Mouse (Mus musculus) embryonic facial prominence, embryonic 10.5 days (tissue): ENCODE results near the gene Epb41l1. TPM values are rescaled to one million over a fixed set of nuclear protein-coding genes. Genes with fewer than 3 reads are reported as not detected.

Experiments
- DNase-seq: peaks from one replicate; pipeline ENCODE4 v3.0.0-alpha.2; 2017; ENCODE audit warnings: low spot score
- H3K27ac ChIP-seq: fragments of 300-500 bp; sonication (generic); replicated peaks from 2 replicates; pipeline ENCODE4 v1.5.1; 2016; ENCODE audit warnings: mild to moderate bottlenecking
- H3K27me3 ChIP-seq: fragments of 300-500 bp; sonication (generic); replicated peaks from 2 replicates; pipeline ENCODE4 v1.6.1; 2016; ENCODE audit warnings: low read depth, mild to moderate bottlenecking; ENCODE audit not compliant: poor library complexity, severe bottlenecking
- H3K36me3 ChIP-seq: fragments of 300-500 bp; sonication (generic); replicated peaks from 2 replicates; pipeline ENCODE4 v1.6.1; 2016; ENCODE audit warnings: mild to moderate bottlenecking, moderate library complexity
- H3K4me1 ChIP-seq: fragments of 300-500 bp; sonication (generic); 2 replicates; pipeline ENCODE4 v1.6.1; 2016
- H3K4me3 ChIP-seq: fragments of 300-500 bp; sonication (generic); 2 replicates; pipeline ENCODE4 v1.5.1; 2016; ENCODE audit warnings: mild to moderate bottlenecking, moderate library complexity
- H3K9me3 ChIP-seq: fragments of 300-500 bp; sonication (generic); 2 replicates; pipeline ENCODE4 v1.6.1; 2016; ENCODE audit warnings: mild to moderate bottlenecking
- WGBS: fragments of 180-500 bp; shearing (Covaris S2); methylation state at CpG from one replicate; pipeline ENCODE4 v1.1.7; 2016; 5-methylcytosine and 5-hydroxymethylcytosine counted together
- polyA plus RNA-seq: library from polyadenylated mRNA; unstranded; fragments of >200 nt; fragmentation: Nextera tagmentation; extraction: Ambion mirVana; gene quantifications from 2 replicates; pipeline ENCODE4 v1.2.1, GENCODE M21; 2016

Gene Epb41l1
- polyA plus RNA-seq, 1 experiment from 2014 or later = 1.6 TPM

GRCm38 (mm10) chr2:156529726-156530125 lies 109.0 kb downstream of the Epb41l1 start:
- Histone ChIP-seq H3K9me3 (no peaks in the 10 kb centered on the region), H3K4me3 (no peak overlapping the region), H3K36me3 (no peaks in the 10 kb centered on the region), H3K27ac (no peak overlapping the region), H3K27me3 (no peaks in the 10 kb centered on the region), H3K4me1 (peaks cover 5% of the 10 kb centered on the region; the same call in 1 of the 2 replicates)
- 57% methylated on average over 2 of the region's 2 CpGs for WGBS
- DNase-seq = peak; percentile 21

DNA sequence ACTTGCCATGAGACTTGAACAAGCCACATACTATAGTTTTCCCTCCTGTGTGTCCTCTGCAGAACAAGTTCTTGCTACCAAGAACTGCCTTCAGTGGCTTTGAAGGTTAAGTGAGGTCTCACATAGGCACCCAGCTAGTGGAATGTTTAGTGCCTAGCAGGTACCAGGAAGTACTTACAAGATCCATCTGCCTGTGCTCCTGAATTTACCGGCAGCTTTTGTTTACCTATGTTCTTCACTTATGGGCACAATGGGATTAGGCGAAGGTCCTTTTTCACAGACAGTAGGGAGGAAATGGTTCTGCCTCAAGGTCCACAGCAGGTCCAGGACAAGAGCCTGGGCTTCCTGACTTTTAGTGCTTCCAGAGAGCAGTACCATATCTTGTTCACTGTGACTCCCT lies 112.5 kb downstream of the Epb41l1 start:
- 73% methylated on average over 2 of the region's 2 CpGs for WGBS
- DNase-seq = no peak
- Histone ChIP-seq H3K27ac (no peak overlapping the region), H3K4me3 (no peak overlapping the region), H3K27me3 (no peaks in the 10 kb centered on the region), H3K36me3 (no peaks in the 10 kb centered on the region; the same call in 1 of the 2 replicates), H3K4me1 (no peaks in the 10 kb centered on the region), H3K9me3 (no peaks in the 10 kb centered on the region)

DNA sequence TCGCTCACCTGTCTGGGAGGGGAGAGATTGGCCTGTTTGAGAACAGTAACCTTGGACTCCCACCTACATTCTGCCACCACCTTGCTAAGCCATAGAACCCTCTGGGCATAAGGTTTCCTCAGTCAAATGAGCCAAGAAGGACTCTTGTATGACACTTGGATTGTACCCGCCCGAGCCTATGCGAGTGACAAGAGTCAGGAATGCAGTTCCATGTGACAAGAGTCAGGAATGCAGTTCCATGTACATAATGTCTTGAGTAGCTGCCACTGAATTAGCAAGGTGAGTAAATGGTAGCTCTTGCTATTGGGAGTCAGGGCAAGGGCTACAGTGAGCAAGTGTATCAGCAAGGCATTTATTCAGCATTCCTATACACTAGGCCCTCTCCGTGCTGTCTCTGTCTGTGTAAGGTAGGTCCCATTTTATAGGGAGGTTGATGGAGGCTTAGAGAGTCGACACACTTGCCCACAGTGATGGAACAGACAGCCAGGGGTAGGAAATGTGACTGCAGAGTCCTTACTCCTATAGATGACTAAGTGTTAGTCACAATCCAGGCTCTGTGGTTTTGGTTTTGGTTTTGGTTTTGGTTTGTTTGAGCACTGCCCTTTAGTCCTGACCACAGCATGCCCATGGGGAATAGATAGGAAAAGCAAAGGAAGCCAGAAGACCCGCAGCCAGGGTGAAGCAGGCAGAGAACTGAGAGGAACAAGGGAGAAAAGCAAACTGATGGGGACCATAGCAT lies 118.3 kb downstream of the Epb41l1 start:
- H3K27ac ChIP-seq = no peak overlapping the region
- no peak for DNase-seq
- no peaks in the 10 kb centered on the region for H3K27me3 ChIP-seq
- H3K4me1 ChIP-seq = no peaks in the 10 kb centered on the region
- no peaks in the 10 kb centered on the region for H3K9me3 ChIP-seq
- H3K4me3 ChIP-seq = no peak overlapping the region
- peaks cover 5% of the 10 kb centered on the region; the same call in 1 of the 2 replicates for H3K36me3 ChIP-seq
- 89% methylated on average over 7 of the region's 7 CpGs for WGBS

DNA sequence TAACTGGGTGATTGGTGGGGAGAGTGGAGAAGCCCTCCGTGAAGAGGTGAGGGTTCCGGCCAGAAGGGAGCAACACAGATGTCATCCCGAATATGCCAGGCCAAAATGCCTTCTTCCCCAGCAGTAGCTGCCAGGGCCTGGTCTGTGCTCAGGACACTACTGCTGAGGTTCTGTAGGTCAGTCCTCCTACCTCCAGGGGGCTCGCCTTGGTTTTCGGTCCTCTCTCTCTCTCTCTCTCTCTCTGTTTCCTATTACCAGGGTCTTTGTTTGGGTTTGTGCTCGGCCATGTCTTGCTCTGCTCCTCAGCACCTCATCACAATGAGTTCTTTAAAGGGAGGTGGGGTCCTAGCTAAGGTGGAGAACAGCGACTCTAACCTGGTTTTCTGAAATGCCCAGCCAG lies 120.3 kb downstream of the Epb41l1 start:
- H3K36me3 ChIP-seq = peaks cover 5% of the 10 kb centered on the region; the same call in 1 of the 2 replicates
- no peak overlapping the region for H3K4me3 ChIP-seq
- H3K27me3 ChIP-seq = no peaks in the 10 kb centered on the region
- no peaks in the 10 kb centered on the region for H3K9me3 ChIP-seq
- WGBS = 81% methylated on average over 7 of the region's 7 CpGs
- H3K27ac ChIP-seq = no peak overlapping the region
- DNase-seq = no peak
- no peaks in the 10 kb centered on the region for H3K4me1 ChIP-seq

DNA sequence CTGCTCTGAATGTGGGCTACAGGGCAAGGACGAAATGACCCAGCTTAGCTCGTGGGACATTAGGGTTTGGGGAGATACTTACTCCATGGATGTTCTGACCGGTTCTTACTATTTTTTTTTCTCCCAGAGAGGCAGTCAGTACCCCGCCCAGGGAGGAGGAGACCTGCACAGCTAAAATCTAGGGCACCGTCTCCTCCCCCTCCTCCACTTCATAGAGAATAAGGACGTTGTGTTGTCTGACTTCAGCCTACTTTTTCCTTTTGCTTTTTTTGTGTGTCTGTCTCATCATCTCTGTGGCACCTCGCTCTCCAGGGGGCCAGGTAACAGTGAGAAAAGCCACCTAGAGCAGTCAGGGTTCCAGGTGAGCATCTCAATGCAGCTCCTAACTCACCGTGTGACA lies 121.7 kb downstream of the Epb41l1 start:
- H3K27ac ChIP-seq = no peak overlapping the region
- H3K9me3 ChIP-seq = no peaks in the 10 kb centered on the region
- WGBS = 78% methylated on average over 8 of the region's 8 CpGs
- H3K27me3 ChIP-seq = no peaks in the 10 kb centered on the region
- peaks cover 5% of the 10 kb centered on the region; the same call in 1 of the 2 replicates for H3K36me3 ChIP-seq
- peaks cover 4% of the 10 kb centered on the region for H3K4me1 ChIP-seq
- H3K4me3 ChIP-seq = no peak overlapping the region
- DNase-seq = no peak

GRCm38 (mm10) chr2:156543804-156544203 lies 123.1 kb downstream of the Epb41l1 start:
- WGBS = 82% methylated on average over 3 of the region's 3 CpGs
- 0 out of 2 replicates have a peak, but pooled peaks cover 5% of the 10 kb centered on the region for H3K36me3 ChIP-seq

GRCm38 (mm10) chr2:156547123-156547891 lies 126.6 kb downstream of the Epb41l1 start, which contains the start of gene Aar2:
Aar2 (plus strand) TSS chr2:156547584.
- Histone ChIP-seq H3K27ac (peak within 1 kb of the TSS; percentile 89), H3K4me1 (peaks cover 12% of the 10 kb centered on the region), H3K36me3 (peaks cover 27% of the 10 kb centered on the region), H3K27me3 (no peaks in the 10 kb centered on the region), H3K4me3 (peak within 1 kb of the TSS; percentile 91), H3K9me3 (no peaks in the 10 kb centered on the region)
- peak; percentile 82 for DNase-seq
- WGBS = 6% methylated on average over 39 of the region's 39 CpGs

More at GRCm38 (mm10) chr2:156543804-156544203, 123.1 kb downstream of the Epb41l1 start:
- peaks cover 12% of the 10 kb centered on the region for H3K4me1 ChIP-seq
- H3K27me3 ChIP-seq = no peaks in the 10 kb centered on the region
- no peak overlapping the region for H3K27ac ChIP-seq
- no peak overlapping the region for H3K4me3 ChIP-seq
- H3K9me3 ChIP-seq = no peaks in the 10 kb centered on the region
- no peak for DNase-seq

GRCm38 (mm10) chr2:156552421-156552820 lies 131.7 kb downstream of the Epb41l1 start:
- Histone ChIP-seq H3K4me3 (no peak overlapping the region), H3K27ac (no peak overlapping the region), H3K4me1 (peaks cover 8% of the 10 kb centered on the region), H3K36me3 (peaks cover 76% of the 10 kb centered on the region), H3K27me3 (no peaks in the 10 kb centered on the region), H3K9me3 (no peaks in the 10 kb centered on the region)
- 90% methylated on average over 4 of the region's 4 CpGs for WGBS
- no peak for DNase-seq

DNA sequence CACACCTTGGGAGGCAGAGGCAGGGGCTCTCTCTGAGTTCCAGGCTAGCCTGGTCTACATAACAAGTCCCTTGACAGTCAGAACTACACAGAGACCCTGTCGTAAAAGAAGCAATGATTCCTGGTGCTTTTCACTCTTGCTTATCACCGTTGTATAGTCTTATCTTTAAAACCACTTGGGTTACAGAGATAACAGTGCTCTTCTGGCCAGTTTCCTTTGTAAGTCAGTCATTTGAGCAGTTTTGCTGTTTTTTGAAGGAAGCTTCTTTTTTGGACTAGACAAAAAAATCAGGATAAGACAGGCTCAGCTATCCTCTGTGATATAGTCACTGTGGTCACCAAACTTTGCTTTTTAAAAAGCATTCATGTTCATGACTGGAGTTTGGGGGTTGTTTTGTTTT lies 141.1 kb downstream of the Epb41l1 start:
- Histone ChIP-seq H3K27ac (no peak overlapping the region), H3K36me3 (peaks cover 85% of the 10 kb centered on the region), H3K27me3 (no peaks in the 10 kb centered on the region), H3K4me1 (no peaks in the 10 kb centered on the region), H3K4me3 (no peak overlapping the region), H3K9me3 (no peaks in the 10 kb centered on the region)
- no peak for DNase-seq
- 87% methylated on average over 2 of the region's 2 CpGs for WGBS

- Histone ChIP-seq H3K36me3 (peaks cover 85% of the 10 kb centered on the region), H3K4me3 (no peak overlapping the region), H3K9me3 (no peaks in the 10 kb centered on the region), H3K4me1 (no peaks in the 10 kb centered on the region), H3K27ac (no peak overlapping the region), H3K27me3 (no peaks in the 10 kb centered on the region)
- 91% methylated on average over 5 of the region's 5 CpGs for WGBS
- no peak for DNase-seq
Observed at GRCm38 (mm10) chr2:156563557-156563956, 142.8 kb downstream of the Epb41l1 start.

DNA sequence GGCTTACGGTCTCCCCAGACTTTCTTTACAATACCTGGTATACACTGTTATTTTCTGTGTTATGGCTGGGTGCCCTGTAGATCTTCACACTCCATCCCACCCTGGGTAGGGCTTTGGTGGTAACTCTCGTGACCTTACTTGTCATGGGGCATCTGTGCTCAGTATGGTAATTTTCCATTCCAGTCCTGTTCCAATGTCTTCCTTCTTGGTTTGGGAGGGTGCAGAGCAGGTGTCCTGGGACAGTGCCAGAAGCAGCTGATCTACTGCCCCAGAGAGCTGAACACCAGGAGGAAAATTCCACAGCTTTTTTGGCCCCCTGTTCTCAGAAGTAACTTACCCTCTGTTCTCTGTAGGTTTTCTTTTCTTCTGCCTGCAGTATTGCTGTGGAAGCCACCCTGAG lies 145.8 kb downstream of the Epb41l1 start:
- H3K36me3 ChIP-seq = peaks cover 72% of the 10 kb centered on the region
- WGBS = 94% methylated on average over 2 of the region's 2 CpGs

GRCm38 (mm10) chr2:156568647-156569046 lies 147.9 kb downstream of the Epb41l1 start:
- no peak overlapping the region for H3K27ac ChIP-seq
- H3K9me3 ChIP-seq = no peaks in the 10 kb centered on the region
- H3K36me3 ChIP-seq = peaks cover 61% of the 10 kb centered on the region
- H3K4me3 ChIP-seq = no peak overlapping the region
- DNase-seq = no peak
- H3K27me3 ChIP-seq = no peaks in the 10 kb centered on the region
- WGBS = 92% methylated on average over 7 of the region's 7 CpGs
- no peaks in the 10 kb centered on the region for H3K4me1 ChIP-seq

More for the DNA sequence above, 145.8 kb downstream of the Epb41l1 start:
- H3K4me3 ChIP-seq = no peak overlapping the region
- no peaks in the 10 kb centered on the region for H3K27me3 ChIP-seq
- no peak overlapping the region for H3K27ac ChIP-seq
- H3K4me1 ChIP-seq = no peaks in the 10 kb centered on the region
- no peak for DNase-seq
- H3K9me3 ChIP-seq = no peaks in the 10 kb centered on the region
